In the genomic region with DNA sequence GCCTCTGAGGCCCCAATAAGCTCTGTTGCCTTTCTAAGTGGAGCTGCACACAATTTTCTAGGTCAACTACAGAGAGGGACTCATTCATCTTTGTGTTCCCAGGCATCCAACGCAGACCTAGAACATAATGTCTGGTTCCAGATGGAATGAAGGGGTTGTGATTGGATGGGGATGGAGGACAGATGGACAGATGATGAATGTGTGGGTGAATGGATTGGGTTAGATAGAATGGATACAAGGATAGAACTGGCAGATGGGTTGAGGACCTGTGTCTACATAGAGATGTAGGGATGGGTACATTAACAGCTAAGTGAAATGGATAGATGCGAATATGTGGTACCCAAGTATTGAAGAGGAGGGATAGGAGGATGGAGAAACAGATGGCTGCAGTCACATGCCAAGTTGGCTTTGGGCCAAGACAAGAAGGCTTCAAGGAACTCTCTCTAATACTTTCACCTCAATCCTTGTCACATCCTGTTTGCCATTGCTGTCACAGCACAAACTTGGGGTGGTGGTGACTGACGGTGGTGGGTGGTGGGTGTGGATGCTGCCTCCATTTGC, we compare ENCODE assay signal across 14 mouse cellular contexts. TPM values are rescaled to one million over a fixed set of nuclear protein-coding genes. Genes with fewer than 3 reads are reported as not detected.
A peak's percentile ranks its signal among the peaks of the same experiment; 100 is the strongest.
DNase-seq lines count a peak whose midpoint lies in the region; ATAC-seq and TF ChIP-seq lines count a peak whose summit lies in the region.
"Had no signal": no experiment of that assay in that cellular context is flagged by ENCODE, and none has a peak within 500 bp of the region (broad histone marks: within the 10 kb centered on the region; RNA-seq: fewer than 3 reads in every experiment).

No protein-coding gene starts in this region.

- H3K4me3 ChIP-seq in heart, postnatal 0 days (ENCODE audit: low read depth, low read length): no peak overlapping the region
- H3K4me3 ChIP-seq in limb, embryonic 10.5 days: no peak overlapping the region
- H3K4me3 ChIP-seq: erythroblast, embryonic 14.5 days; midbrain, embryonic 13.5 days had no signal

- H3K9me3 ChIP-seq in heart, postnatal 0 days (replicated peaks; ENCODE audit: control insufficient read depth, low read length): no peaks in the 10 kb centered on the region
- H3K9me3 ChIP-seq in limb, embryonic 10.5 days (replicated peaks): no peaks in the 10 kb centered on the region
- H3K9me3 ChIP-seq: midbrain, embryonic 13.5 days had no signal

- no peak overlapping the region for H3K4me2 ChIP-seq in heart, postnatal 0 days (ENCODE audit: low read depth, low read length)
- H3K4me2 ChIP-seq: midbrain, embryonic 13.5 days had no signal

- peak overlapping the region; percentile 90; the same call in 1 of the 2 replicates for H3K27ac ChIP-seq in heart, postnatal 0 days (ENCODE audit: low read depth)
- no peak overlapping the region for H3K27ac ChIP-seq in limb, embryonic 10.5 days
- H3K27ac ChIP-seq: midbrain, embryonic 13.5 days; stomach, postnatal 0 days had no signal

- no peaks in the 10 kb centered on the region for H3K36me3 ChIP-seq in heart, postnatal 0 days (replicated peaks; ENCODE audit: control insufficient read depth, insufficient read depth, low read length)
- no peaks in the 10 kb centered on the region for H3K36me3 ChIP-seq in limb, embryonic 10.5 days
- H3K36me3 ChIP-seq: midbrain, embryonic 13.5 days had no signal

- TF ChIP-seq CTCF in heart, postnatal 0 days (IDR thresholded peaks at IDR 0.05; ENCODE audit: low read depth): no peak

- peaks cover 34% of the 10 kb centered on the region for H3K4me1 ChIP-seq in heart, postnatal 0 days (ENCODE audit: control insufficient read depth, insufficient read depth)
- peaks cover 8% of the 10 kb centered on the region for H3K4me1 ChIP-seq in limb, embryonic 10.5 days

- H3K9ac ChIP-seq in heart, postnatal 0 days (replicated peaks; ENCODE audit: low read depth, low read length): no peak overlapping the region
- H3K9ac ChIP-seq: midbrain, embryonic 13.5 days had no signal

- TF ChIP-seq EP300 in heart, postnatal 0 days (IDR thresholded peaks at IDR 0.05; ENCODE audit: low read depth): no peak

- no peak for ATAC-seq in heart, postnatal 0 days (ENCODE audit: insufficient read depth, low read depth)
- ATAC-seq: inflammation-experienced regulatory T-cells, adult 6 months; lung, postnatal 0 days; midbrain, embryonic 13.5 days had no signal

- 88% methylated on average over 3 of the region's 3 CpGs for WGBS in heart, postnatal 0 days
- WGBS in limb, embryonic 10.5 days: 91% methylated on average over 3 of the region's 3 CpGs

- H3K27me3 ChIP-seq in heart, postnatal 0 days (ENCODE audit: control insufficient read depth, insufficient read depth, low read length): no peaks in the 10 kb centered on the region
- H3K27me3 ChIP-seq in limb, embryonic 10.5 days (ENCODE audit: low read depth, poor library complexity, severe bottlenecking): peaks cover 30% of the 10 kb centered on the region; the same call in 1 of the 2 replicates

- DNase-seq in heart, postnatal 0 days (ENCODE audit: low spot score): no peak
- no peak for DNase-seq in heart, adult 8-10 months (ENCODE audit: low spot score)
- peak; percentile 73 to 77 for DNase-seq in frontal cortex, postnatal 36 days (ENCODE audit: low spot score in 2 of 2)
- peak; percentile 69 to 78 for DNase-seq in layer of hippocampus, postnatal 36 days
- DNase-seq in right cerebral cortex, postnatal 14 days: peak; percentile 25
- DNase-seq in natural killer cell, adult 2 months (ENCODE audit: low spot score in 2 of 2): no peak
- DNase-seq in limb, embryonic 10.5 days (ENCODE audit: low spot score): no peak

RNA-seq across cellular contexts. Expression of gene Ky, which starts 9.0 kb away (rescaled TPM):
- total RNA-seq in heart, postnatal 0 days (2014; rRNA removed; ENCODE audit: low replicate concordance): 1.9 and 22.1 TPM in 2 replicates
- polyA plus RNA-seq in heart, postnatal 0 days (2015; fragmentation: Nextera tagmentation; extraction: Ambion mirVana): 1.8 and 2.1 TPM in 2 replicates
- total RNA-seq in heart, adult 8-10 months (2022): 10 to 100 TPM; 12.0 to 21.0 (median 17.8) TPM
- total RNA-seq in layer of hippocampus, postnatal 36 days (2021): 1 to 10 TPM; 2.7 to 4.4 TPM
- polyA plus RNA-seq in limb, embryonic 10.5 days (2016; fragmentation: Nextera tagmentation; extraction: Ambion mirVana): 0.03 and 0.06 TPM in 2 replicates
- total RNA-seq: common myeloid progenitor, adult 5-6 weeks had no signal
- polyA plus RNA-seq: erythroblast, embryonic 14.5 days; liver, adult 2 months had no signal

Comparison
In these comparisons a context has a peak if more than half of its experiments do, and no peak if none do; other contexts are left out.
1. DNase-seq: peak in frontal cortex, postnatal 36 days (2 of 2), layer of hippocampus, postnatal 36 days (2 of 2) and right cerebral cortex, postnatal 14 days (single experiment); none in heart, postnatal 0 days (single experiment), heart, adult 8-10 months (single experiment), natural killer cell, adult 2 months (0 of 2) and limb, embryonic 10.5 days (single experiment).